ENCODE assay signal across 18 mouse cellular contexts in the genomic region with DNA sequence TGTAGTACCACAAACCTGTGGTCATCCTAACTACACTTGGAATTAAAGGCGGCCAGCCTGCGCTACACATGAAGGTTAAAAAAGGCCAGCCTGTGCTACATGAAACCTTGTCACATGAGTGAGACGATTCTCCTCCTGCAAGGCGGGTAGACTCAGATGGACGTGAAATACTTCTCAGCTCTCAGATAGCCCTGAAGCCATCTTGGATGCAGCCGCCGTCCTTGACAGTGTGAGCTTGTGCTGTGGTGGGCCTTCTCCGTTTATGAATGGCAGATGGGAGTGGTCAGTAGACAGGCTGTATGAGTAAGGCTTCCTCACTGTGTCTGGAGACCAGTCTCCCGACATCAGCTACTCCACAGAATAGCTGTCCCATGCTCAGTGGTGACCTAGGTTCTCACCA.
"Had no signal": no experiment of that assay in that cellular context is flagged by ENCODE, and none has a peak within 500 bp of the region (broad histone marks: within the 10 kb centered on the region; RNA-seq: fewer than 3 reads in every experiment).

No protein-coding gene starts in this region.

- H3K9me3 ChIP-seq: kidney, embryonic 15.5 days; liver, embryonic 12.5 days; liver, embryonic 15.5 days; neural tube, embryonic 12.5 days; neural tube, embryonic 15.5 days had no signal

- H3K4me1 ChIP-seq: limb, embryonic 13.5 days; neural tube, embryonic 12.5 days had no signal

- H3K9ac ChIP-seq: kidney, embryonic 15.5 days; limb, embryonic 13.5 days; liver, embryonic 12.5 days; liver, embryonic 15.5 days; neural tube, embryonic 12.5 days; neural tube, embryonic 15.5 days had no signal

- H3K4me3 ChIP-seq: kidney, embryonic 15.5 days; limb, embryonic 13.5 days; liver, embryonic 12.5 days; liver, embryonic 15.5 days; neural tube, embryonic 12.5 days; neural tube, embryonic 15.5 days had no signal

- H3K4me2 ChIP-seq: kidney, embryonic 15.5 days; limb, embryonic 13.5 days; liver, embryonic 12.5 days; liver, embryonic 15.5 days; midbrain, embryonic 11.5 days; neural tube, embryonic 12.5 days; neural tube, embryonic 15.5 days had no signal

- ATAC-seq: intestine, postnatal 0 days; liver, embryonic 12.5 days had no signal

- H3K27ac ChIP-seq: kidney, embryonic 15.5 days; limb, embryonic 13.5 days; liver, embryonic 12.5 days; liver, embryonic 15.5 days; neural tube, embryonic 12.5 days; neural tube, embryonic 15.5 days had no signal

- H3K27me3 ChIP-seq: kidney, embryonic 15.5 days; limb, embryonic 13.5 days; liver, embryonic 12.5 days; liver, embryonic 15.5 days; neural tube, embryonic 12.5 days; neural tube, embryonic 15.5 days had no signal

- DNase-seq: kidney, adult 2 months; kidney, postnatal 14 days; left cerebral cortex, postnatal 4 days; liver; lung, adult 2 months; midbrain, embryonic 14.5 days; right cerebral cortex, adult 18-20 months; right cerebral cortex, postnatal 14 days; thymus, adult 18-20 months; thymus, postnatal 36 days had no signal
